Mouse (Mus musculus) ES-E14 (cell line): ENCODE data around the gene Man1a2. TPM values are rescaled to one million over a fixed set of nuclear protein-coding genes. Genes with fewer than 3 reads are reported as not detected.

Experiments
- DNase-seq: peaks from one replicate; pipeline ENCODE4 v3.0.0-alpha.2; 2013; ENCODE audit warnings: low read depth, low spot score
- H3K27ac ChIP-seq: 2 replicates; pipeline ENCODE4 v1.5.1; 2012; ENCODE audit warnings: low read depth, mild to moderate bottlenecking, low read length, moderate library complexity, mixed read lengths; ENCODE audit not compliant: poor library complexity, insufficient read depth, severe bottlenecking
- H3K36me3 ChIP-seq: 2 replicates; pipeline ENCODE4 v1.6.1; 2012; ENCODE audit warnings: mild to moderate bottlenecking, low read length, moderate library complexity, mixed read lengths; ENCODE audit not compliant: control insufficient read depth, poor library complexity, insufficient read depth, severe bottlenecking
- H3K4me1 ChIP-seq, 2 experiments: fragments of 150-350 bp in 1 of 2; sonication (generic) in 1 of 2; 2 replicates each; pipeline ENCODE4 v1.6.1; 2012; ENCODE audit warnings: low read length in 2 of 2, mild to moderate bottlenecking in 1 of 2, mixed read lengths in 1 of 2; ENCODE audit not compliant: control insufficient read depth in 2 of 2, insufficient read depth in 2 of 2, poor library complexity in 1 of 2
- H3K4me3 ChIP-seq, 2 experiments: fragments of 150-350 bp in 1 of 2; sonication (generic) in 1 of 2; 2 replicates each; pipeline ENCODE4 v1.5.1; 2012; ENCODE audit warnings: low read length in 2 of 2, low read depth in 1 of 2, mild to moderate bottlenecking in 1 of 2, mixed read lengths in 1 of 2; ENCODE audit not compliant: insufficient read depth in 1 of 2, poor library complexity in 1 of 2, severe bottlenecking in 1 of 2
- H3K9ac ChIP-seq: 2 replicates; pipeline ENCODE4 v1.6.1; 2012; ENCODE audit warnings: low read depth, mild to moderate bottlenecking, low read length, mixed read lengths; ENCODE audit not compliant: poor library complexity, insufficient read depth, severe bottlenecking
- H3K9me3 ChIP-seq: fragments of 150-350 bp; sonication (generic); 2 replicates; pipeline ENCODE4 v1.6.1; 2012; ENCODE audit warnings: low read depth, mild to moderate bottlenecking, low read length; ENCODE audit not compliant: control insufficient read depth, insufficient read depth
- CHD2 ChIP-seq: IDR thresholded peaks from 2 replicates; pipeline ENCODE4 v1.6.1; 2014; ENCODE audit warnings: mild to moderate bottlenecking, low read depth, low read length, inconsistent platforms
- HCFC1 ChIP-seq: IDR thresholded peaks from 2 replicates; pipeline ENCODE4 v1.6.1; 2012; ENCODE audit warnings: low read length, inconsistent platforms, borderline replicate concordance; ENCODE audit not compliant: insufficient read depth
- MAFK ChIP-seq: IDR thresholded peaks from 2 replicates; pipeline ENCODE4 v1.6.1; 2014; ENCODE audit warnings: mild to moderate bottlenecking, low read depth, low read length, inconsistent platforms; ENCODE audit not compliant: insufficient read depth
- ZC3H11A ChIP-seq: IDR thresholded peaks from 2 replicates; pipeline ENCODE4 v1.6.1; 2012; ENCODE audit warnings: low read depth, mild to moderate bottlenecking, inconsistent platforms, low read length, borderline replicate concordance
- ZNF384 ChIP-seq: IDR thresholded peaks from 2 replicates; pipeline ENCODE4 v1.6.1; 2012; ENCODE audit warnings: low read depth, low read length, inconsistent platforms
- in situ Hi-C, 2 experiments: fragments of 600-800 bp; cut with MboI; formaldehyde crosslinking; loops; one replicate each; pipeline ENCODE4 v1.15.1; 2025; ENCODE audit warnings: low sequenced_read_pairs in 2 of 2, inconsistent platforms in 1 of 2; ENCODE audit not compliant: unreplicated experiment in 2 of 2
- total RNA-seq: library from RNA; depleted of rRNA; stranded (reverse); fragments of 300-350 nt; gene quantifications from 2 replicates; pipeline ENCODE4 v1.2.3, GENCODE M21; 2012

The Man1a2 gene
- total RNA-seq, 1 experiment, result 55.3 TPM

DNA sequence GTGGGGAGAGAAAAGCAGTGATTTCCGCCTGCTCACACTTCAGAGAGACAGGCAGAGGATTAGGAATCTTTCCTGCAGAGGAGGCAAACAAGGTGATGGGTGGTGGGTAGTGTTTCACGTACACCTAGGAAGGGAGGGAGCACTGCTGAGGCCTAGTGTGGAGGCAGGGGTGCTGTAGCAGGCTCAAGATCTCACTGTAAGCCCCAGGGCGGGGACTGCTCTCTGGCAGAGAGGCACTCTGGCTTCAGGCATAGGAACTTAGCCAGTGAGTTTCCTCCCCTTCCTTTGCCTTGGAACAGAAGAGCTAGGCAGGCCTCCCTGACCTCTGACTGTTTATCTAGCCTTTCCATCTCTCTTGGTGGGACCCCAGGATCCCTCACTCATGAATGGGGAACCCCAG is 150.0 kb downstream of the Man1a2 start:
- Histone ChIP-seq H3K4me3 (no peak overlapping the region), H3K4me1 (peaks cover 2 to 8% of the 10 kb centered on the region in 2 experiments; a peak in 2 of 4 replicates), H3K9me3 (no peaks in the 10 kb centered on the region), H3K9ac (no peak overlapping the region), H3K27ac (no peak overlapping the region), H3K36me3 (no peaks in the 10 kb centered on the region)
- TF ChIP-seq CHD2, result no peak
- no peak for TF ChIP-seq HCFC1
- TF ChIP-seq MAFK, result no peak
- in situ Hi-C loops, result no loop called here
- DNase-seq, result no peak

DNA sequence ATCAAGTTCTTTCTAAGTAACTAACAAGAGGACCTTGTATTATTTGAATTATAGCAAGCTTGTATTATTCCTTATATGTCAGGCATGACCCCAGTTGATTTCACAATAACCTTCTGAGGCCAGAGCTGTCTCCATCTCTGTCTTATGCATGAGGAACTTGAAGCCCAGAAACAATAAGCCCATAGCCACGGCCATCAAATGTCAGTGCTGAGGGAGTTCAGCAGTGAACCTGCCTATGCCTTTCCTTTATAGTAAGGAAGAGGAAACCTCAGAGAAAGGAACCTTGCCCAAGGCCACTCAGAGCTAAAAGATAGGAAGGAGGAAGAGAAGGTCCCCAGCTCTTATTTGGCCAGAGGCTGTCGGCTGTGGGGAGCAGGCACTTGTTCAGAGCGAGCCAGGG is 150.9 kb downstream of the Man1a2 start:
- peaks cover 2 to 8% of the 10 kb centered on the region in 2 experiments; a peak in 2 of 4 replicates for H3K4me1 ChIP-seq
- in situ Hi-C loops, result no loop called here
- no peak overlapping the region for H3K27ac ChIP-seq
- H3K4me3 ChIP-seq, result no peak overlapping the region
- no peak for DNase-seq
- no peak overlapping the region for H3K9ac ChIP-seq
- H3K36me3 ChIP-seq, result no peaks in the 10 kb centered on the region
- TF ChIP-seq MAFK (no peak), CHD2 (no peak), ZC3H11A (no peak), ZNF384 (no peak), HCFC1 (no peak)
- H3K9me3 ChIP-seq, result no peaks in the 10 kb centered on the region

DNA sequence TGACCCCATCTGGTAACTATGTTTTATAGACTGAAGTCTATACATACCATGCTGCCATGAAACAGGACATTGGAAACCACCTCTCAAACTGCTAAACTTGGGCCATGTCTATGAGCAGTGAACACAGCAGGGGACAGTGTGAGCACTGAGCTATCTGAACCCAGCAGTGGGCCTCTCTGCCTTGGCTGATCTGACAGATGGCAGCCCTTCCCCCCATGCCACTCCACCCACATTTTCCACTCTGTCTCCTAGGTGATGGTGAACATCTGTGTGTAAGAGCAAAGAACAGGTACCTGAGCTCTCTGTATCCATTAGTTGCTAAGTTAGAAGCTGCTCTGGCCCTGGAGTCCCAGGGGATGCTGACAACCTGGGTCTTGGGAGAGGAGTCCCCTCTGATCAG is 151.9 kb downstream of the Man1a2 start:
- in situ Hi-C loops, result no loop called here
- H3K36me3 ChIP-seq, result no peaks in the 10 kb centered on the region
- no peak overlapping the region for H3K27ac ChIP-seq
- no peak overlapping the region for H3K9ac ChIP-seq
- no peaks in the 10 kb centered on the region for H3K9me3 ChIP-seq
- TF ChIP-seq ZC3H11A, result no peak
- no peak for TF ChIP-seq ZNF384
- TF ChIP-seq CHD2, result no peak
- TF ChIP-seq MAFK, result no peak
- TF ChIP-seq HCFC1, result no peak
- H3K4me3 ChIP-seq, result no peak overlapping the region
- no peak for DNase-seq
- peaks cover 2 to 8% of the 10 kb centered on the region in 2 experiments; a peak in 2 of 4 replicates for H3K4me1 ChIP-seq

DNA sequence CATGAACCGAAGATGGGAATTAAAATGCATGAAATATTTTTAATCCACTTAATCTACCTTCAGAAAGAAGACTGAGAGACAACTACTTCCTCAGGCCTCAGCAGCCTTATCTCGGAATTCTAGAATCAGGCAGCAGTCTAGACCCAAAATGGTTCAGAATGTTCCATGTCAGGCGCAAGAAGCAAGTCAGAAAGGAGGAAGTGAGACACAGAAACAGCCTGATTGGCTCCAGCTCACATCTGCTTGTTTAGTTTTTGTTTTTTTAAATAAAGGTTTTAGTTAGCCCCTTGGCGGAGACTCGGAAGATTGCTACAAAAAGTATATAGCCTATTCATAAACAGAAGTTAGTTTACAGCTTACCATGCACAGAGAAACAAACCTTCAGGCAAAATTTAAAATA is 154.4 kb downstream of the Man1a2 start:
- in situ Hi-C loops, result no loop called here

DNA sequence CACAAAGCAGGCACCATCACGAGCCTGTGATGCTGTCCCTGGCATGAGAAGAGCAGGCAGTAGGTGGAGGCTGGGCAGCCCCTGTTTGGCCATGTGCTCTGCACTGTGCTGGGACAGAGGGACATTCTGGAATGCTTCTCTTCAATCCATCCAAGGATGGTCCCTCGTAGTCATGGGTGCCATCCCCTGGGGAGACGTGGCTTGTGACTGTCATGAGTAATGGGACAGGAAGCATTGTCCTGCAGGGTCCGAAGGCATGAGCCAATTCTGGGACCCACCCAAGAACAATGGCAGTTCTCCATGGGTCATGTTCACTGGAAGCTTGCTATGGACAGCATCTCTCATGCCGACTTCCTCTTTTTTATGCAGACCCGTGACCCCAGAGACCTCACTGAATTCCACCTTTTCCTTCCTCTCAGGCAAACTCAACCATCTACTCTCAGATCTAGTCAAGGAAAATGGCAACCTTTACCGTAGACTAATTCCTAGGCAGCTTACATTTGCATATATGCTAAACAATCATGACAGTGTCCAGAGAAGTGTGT is 155.0 kb downstream of the Man1a2 start:
- TF ChIP-seq ZC3H11A (no peak), ZNF384 (no peak), MAFK (no peak), HCFC1 (no peak), CHD2 (no peak)
- H3K27ac ChIP-seq, result no peak overlapping the region
- in situ Hi-C loops, result no loop called here
- no peak for DNase-seq
- H3K9ac ChIP-seq, result no peak overlapping the region
- no peaks in the 10 kb centered on the region for H3K36me3 ChIP-seq
- no peak overlapping the region for H3K4me3 ChIP-seq
- H3K4me1 ChIP-seq, result peaks cover 0 to 1% of the 10 kb centered on the region in 2 experiments; a peak in 1 of 4 replicates
- H3K9me3 ChIP-seq, result no peaks in the 10 kb centered on the region

More for the DNA sequence above, 154.4 kb downstream of the Man1a2 start:
- H3K36me3 ChIP-seq, result no peaks in the 10 kb centered on the region
- H3K9me3 ChIP-seq, result no peaks in the 10 kb centered on the region
- H3K9ac ChIP-seq, result no peak overlapping the region
- TF ChIP-seq ZNF384 (no peak), MAFK (no peak), CHD2 (no peak), HCFC1 (no peak), ZC3H11A (no peak)
- no peak overlapping the region for H3K27ac ChIP-seq
- H3K4me1 ChIP-seq, result peaks cover 2 to 6% of the 10 kb centered on the region in 2 experiments; a peak in 2 of 4 replicates
- H3K4me3 ChIP-seq, result no peak overlapping the region
- DNase-seq, result no peak
